Mouse (Mus musculus): Measurements from ENCODE around the gene Snx15.
A peak's percentile ranks its signal among the peaks of the same experiment; 100 is the strongest.

The Snx15 gene

DNA sequence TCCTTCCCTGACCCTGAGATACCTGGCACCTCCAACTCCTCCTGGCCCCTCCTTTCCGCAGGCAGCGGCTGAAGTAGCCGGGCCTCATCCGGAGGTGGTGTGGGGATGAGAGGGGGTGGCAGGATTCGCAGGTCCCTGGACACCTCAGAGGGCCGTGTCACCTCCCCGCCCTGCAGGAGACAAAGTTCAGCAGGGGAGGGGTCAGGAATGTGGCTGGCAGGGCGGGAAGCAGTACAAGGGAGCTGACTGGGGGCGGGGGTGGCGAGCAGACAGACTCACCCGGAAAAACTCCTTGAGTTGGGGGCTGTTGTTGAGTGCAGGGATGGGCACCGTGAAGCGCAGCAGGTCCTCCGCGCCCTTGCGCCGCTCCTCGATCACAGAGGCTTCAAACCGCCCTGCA lies 6.3 kb downstream of the Snx15 start:
- DNase-seq (ENCODE audit: low spot score in 2 of 2) = no peak

- no peak for DNase-seq (ENCODE audit: low spot score in 2 of 2)
Observed at GRCm38 (mm10) chr19:6118677-6119185, 9.4 kb downstream of the Snx15 start.

DNA sequence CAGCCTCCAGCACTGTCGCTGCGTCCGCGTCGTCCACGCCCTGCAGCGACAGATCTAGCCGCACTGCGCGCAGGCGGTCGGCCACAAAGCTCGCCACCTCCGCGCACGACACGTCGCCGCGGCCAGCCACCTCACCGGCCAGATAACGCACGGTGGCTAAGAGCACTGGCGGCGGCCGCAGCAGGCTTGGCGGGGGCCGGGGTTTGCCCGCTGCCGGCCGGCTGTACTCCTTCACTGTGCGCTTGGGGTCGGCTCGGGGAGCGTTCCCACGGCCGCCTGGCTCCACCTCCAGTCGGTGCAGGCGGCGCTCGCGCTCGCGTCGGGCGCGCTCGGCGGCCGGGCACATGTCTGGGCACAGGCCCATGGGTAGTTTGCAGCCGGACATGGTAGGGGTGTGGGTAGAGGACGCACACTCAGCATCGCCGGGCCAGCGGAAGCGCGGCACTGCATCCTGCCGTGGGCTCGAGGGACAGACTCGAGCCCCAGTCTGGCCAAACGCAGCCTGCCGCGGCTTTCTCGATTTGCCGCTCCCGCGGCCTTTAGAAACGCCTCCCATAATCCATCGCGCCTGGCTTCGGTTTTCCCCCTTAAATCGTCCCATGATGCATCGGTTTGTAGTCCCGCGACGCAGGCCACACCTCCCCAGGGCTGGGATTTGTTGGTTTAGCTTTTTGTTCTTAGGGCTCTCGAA lies 10.0 kb downstream of the Snx15 start, which contains the start of gene Sac3d1:
Gene Sac3d1, minus strand, starts transcription at position 665 of the 691 bp plus-strand sequence.
- DNase-seq (ENCODE audit: low spot score in 2 of 2) = peak; percentile 84 to 85

GRCm38 (mm10) chr19:6117346-6117985 lies 10.6 kb downstream of the Snx15 start:
- no peak for DNase-seq (ENCODE audit: low spot score in 2 of 2)

DNA sequence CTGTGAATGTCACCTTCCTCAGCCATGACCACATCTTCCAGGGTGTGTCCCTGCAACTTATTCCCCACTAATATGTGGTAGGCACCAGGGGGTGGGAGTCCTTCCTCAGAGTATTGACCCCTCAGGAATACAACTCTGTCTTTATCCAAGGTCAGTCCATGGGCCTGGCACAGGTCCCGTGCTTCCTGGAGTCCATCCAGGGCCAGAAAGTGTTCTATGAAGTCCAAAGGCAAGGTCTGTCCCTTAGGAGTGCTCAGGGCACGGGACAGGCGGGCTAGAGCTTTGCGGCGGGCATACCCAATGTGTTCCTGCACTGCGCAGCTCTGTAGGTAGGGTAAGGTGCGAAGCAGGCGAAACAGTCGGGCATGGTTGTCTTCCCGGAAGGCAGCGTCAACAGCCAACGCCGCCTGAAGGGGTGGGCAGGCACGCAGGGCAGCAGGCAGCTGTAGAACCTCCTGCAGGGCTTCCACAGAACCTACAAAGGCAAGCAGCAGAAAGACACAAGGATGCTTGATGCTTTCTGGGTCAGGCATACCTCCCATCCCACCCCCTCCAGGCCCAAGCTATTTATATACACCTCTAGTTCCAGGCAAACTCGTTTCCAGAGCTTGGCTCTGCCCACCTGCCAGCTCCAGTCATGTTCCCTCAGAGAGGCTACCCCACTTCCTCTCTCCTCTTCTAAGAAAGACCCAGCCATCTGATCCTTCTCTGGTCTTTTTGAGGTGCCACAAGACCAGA lies 11.8 kb downstream of the Snx15 start:
- no peak for DNase-seq (ENCODE audit: low spot score in 2 of 2)

DNA sequence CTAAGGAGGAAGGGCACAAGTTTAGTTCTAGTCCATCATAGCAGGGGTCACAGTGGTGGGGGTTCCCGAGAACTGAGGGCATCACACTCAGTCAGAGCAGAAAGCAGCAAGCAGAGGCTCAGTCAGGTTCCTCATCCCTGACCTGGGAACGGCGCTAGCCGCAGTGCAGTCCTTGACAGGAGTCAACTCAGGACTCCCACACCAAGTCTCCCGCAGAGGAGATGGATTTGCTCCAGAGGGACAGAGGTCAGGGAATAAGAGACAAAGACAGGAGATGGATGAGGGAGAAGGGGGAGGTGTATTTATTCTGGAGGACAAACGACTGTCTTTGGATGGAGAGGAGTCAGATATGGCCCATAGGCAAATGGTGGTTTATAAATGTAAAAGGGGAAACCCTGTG lies 15.0 kb downstream of the Snx15 start:
- DNase-seq (ENCODE audit: low spot score in 2 of 2) = no peak

- no peak for DNase-seq (ENCODE audit: low spot score in 2 of 2)
Observed at GRCm38 (mm10) chr19:6105586-6105985, 22.5 kb downstream of the Snx15 start, which contains the start of gene Naaladl1. Naaladl1 (plus strand) TSS chr19:6105782.

DNA sequence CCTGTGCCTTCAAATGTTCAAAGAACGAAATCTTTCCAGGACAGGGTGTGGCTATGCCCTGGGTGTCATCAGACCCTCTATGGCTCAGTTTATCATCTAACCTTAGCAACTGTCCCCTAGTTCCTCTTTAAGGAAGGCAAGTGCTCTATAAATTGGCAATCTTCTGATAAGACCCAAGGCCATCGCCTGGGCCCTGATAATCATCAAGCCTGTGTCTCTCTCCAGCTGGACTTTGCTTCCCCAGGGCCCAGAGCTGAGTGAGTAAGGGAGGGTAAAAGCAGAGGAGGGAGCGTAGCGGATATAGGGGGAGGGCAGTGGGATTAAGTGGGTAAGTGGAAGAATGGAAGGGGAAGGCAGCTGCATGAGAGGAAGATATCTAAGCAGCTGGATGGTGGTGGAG lies 23.6 kb downstream of the Snx15 start:
- DNase-seq (ENCODE audit: low spot score in 2 of 2) = no peak

GRCm38 (mm10) chr19:6102169-6102853 lies 25.8 kb downstream of the Snx15 start:
- no peak for DNase-seq (ENCODE audit: low spot score in 2 of 2)

DNA sequence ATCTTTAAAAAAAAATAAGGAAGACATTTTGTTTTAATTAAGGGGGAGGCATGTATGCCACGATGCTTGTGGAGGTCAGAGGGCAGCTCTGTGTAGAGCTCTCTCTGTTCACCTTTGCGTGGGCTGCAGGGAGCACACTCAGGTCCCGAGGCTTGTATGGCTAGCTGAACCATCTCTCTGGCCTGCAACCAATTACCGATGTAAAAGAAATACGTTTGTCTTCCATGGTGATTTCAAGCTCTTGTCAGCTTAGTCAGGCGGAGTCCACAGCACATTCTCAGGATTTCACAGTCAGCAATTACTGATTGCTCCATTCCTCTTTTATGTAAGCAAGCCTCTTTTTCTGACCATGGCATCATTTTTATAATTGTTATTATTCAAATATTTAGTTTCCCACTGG lies 26.9 kb downstream of the Snx15 start:
- no peak for DNase-seq (ENCODE audit: low spot score in 2 of 2)

DNA sequence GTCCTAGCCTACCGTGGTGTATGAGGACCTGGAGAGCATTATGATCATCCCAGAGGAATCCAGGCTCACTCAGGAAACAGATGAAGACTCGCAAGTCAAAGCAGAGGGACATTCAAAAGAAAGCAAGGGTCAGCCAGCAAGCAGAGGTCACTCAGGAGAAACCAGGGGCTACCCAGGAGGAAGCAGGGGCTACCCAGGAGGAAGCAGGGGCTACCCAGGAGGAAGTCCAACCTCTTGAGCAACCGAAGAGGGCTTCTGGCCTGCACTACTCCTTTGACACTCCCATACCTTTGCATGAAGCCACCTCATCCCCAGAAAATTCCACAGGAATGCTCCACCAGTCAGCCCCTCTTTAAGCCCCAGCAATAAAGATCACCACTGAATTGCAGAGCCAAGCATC lies 30.3 kb downstream of the Snx15 start:
- DNase-seq (ENCODE audit: low spot score in 2 of 2) = no peak

DNA sequence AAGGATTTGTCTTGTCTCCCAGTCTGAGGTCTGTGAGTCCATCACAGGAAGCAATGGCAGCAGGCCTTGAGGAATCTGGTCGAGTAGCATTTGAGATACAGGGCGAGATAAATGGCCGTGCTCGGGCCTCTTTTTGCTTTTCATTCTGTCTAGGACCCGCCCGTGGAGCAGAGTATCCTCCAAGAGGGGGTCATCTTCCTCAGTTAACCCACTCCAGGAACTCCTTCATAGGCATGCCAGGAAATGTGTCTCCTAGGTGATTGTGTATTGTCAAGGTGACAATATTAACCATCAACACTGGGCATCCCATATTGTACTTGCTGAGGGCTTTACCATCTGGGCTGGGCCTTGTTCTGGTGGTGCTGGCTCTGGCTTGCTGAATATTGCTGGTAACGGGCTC lies 34.0 kb downstream of the Snx15 start, which contains the start of gene AC131692.1:
Gene AC131692.1, plus strand, starts transcription at position 301 of the 400 bp plus-strand sequence.
- no peak for DNase-seq (ENCODE audit: low spot score in 2 of 2)

- DNase-seq (ENCODE audit: low spot score in 2 of 2) = no peak
Observed at GRCm38 (mm10) chr19:6088841-6089240, 39.3 kb downstream of the Snx15 start.

DNA sequence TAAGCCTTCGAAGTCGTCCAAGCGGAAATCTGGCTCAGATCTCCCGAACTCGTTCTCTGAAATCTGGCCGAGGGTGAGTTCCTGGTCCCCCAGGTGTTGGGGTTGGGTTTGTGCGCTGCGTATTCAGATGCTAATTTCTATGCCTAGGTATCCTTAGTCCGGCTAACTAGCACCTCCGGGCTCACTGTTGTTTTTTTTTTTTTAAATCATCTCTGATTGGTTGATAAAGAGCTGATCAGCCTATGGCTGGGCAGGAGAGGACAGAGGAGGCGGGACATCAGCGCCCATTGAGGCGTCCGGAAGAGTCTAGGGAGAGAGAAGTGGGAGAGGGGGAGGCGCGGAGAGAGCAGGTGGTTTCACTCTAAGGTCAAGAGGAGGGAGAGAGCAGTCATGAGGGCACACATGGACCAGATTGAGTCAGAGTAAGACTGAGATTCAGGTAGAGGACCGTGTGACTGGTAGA lies 42.7 kb downstream of the Snx15 start:
- DNase-seq (ENCODE audit: low spot score in 2 of 2) = peak; percentile 49 to 57

GRCm38 (mm10) chr19:6084478-6085248 lies 43.4 kb downstream of the Snx15 start, which contains the start of the genes Zfpl1 and Cdca5:
Zfpl1 (minus strand) TSS chr19:6084956.
Cdca5 (plus strand) TSS chr19:6084983.
- DNase-seq (ENCODE audit: low spot score in 2 of 2) = peak; percentile 94 to 96

DNA sequence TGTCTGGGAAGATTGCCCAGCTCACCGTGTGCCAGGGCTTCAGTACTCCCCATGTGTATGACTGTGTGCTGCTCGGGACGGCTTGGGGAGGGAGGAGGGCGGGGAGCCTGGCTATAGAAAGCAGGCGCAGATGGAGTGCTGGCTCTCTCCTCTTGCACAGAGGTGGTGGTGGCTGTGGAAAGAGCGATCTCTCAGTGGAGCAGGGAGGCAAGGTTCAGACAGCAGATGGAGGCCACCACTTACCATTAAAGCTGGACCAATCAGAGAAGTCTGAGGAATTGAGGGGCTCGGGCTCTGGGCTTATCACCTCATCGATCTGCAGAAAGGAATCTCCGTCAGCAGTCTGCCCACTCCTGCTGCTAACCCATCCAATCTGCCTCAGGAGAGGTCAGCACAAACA lies 45.9 kb downstream of the Snx15 start, which contains the start of gene Gm28374:
Gene Gm28374, minus strand, starts transcription at position 101 of the 400 bp plus-strand sequence.
- DNase-seq (ENCODE audit: low spot score in 2 of 2) = no peak

- no peak for DNase-seq (ENCODE audit: low spot score in 2 of 2)
Observed at GRCm38 (mm10) chr19:6079983-6080480, 48.1 kb downstream of the Snx15 start, which contains the start of gene Tmem262. Tmem262 (plus strand) TSS chr19:6080033.

- DNase-seq (ENCODE audit: low spot score in 2 of 2) = peak; percentile 82 to 87
Observed at GRCm38 (mm10) chr19:6076564-6077393, 51.3 kb downstream of the Snx15 start, which contains the start of gene Vps51. Vps51 (minus strand) TSS chr19:6077231.

GRCm38 (mm10) chr19:6073889-6074288 lies 54.2 kb downstream of the Snx15 start:
- DNase-seq (ENCODE audit: low spot score in 2 of 2) = no peak
